Mouse (Mus musculus): Measurements from ENCODE around the gene Kdm2a. TPM values are rescaled to one million over a fixed set of nuclear protein-coding genes. Genes with fewer than 3 reads are reported as not detected.

Gene Kdm2a
- polyA plus RNA-seq, 1 experiment: 9.4 TPM

- Histone ChIP-seq H3K4me3 (replicated peaks) (no peak overlapping the region), H3K36me3 (replicated peaks; ENCODE audit: low read length) (peaks cover 45% of the 10 kb centered on the region), H3K9me3 (no peaks in the 10 kb centered on the region), H3K27me3 (replicated peaks) (peaks cover 21% of the 10 kb centered on the region), H3K4me1 (peaks cover 33% of the 10 kb centered on the region)
- TF ChIP-seq GATA1 (IDR thresholded peaks at IDR 0.05; ENCODE audit: borderline replicate concordance, low read length) (no peak), FLI1 (IDR thresholded peaks at IDR 0.05; ENCODE audit: low read length) (no peak)
Observed at GRCm38 (mm10) chr19:4270187-4270586, 127.9 kb downstream of the Kdm2a start.

GRCm38 (mm10) chr19:4268566-4269361, 129.3 kb downstream of the Kdm2a start, which contains the start of gene Ssh3:
Gene Ssh3 (minus strand): TSS chr19:4269180.
- Histone ChIP-seq H3K4me3 (replicated peaks) (peak within 1 kb of the TSS; percentile 95), H3K4me1 (peaks cover 38% of the 10 kb centered on the region), H3K27me3 (replicated peaks) (peaks cover 21% of the 10 kb centered on the region), H3K36me3 (replicated peaks; ENCODE audit: low read length) (peaks cover 59% of the 10 kb centered on the region), H3K9me3 (no peaks in the 10 kb centered on the region)
- TF ChIP-seq FLI1 (IDR thresholded peaks at IDR 0.05; ENCODE audit: low read length) (no peak), GATA1 (IDR thresholded peaks at IDR 0.05; ENCODE audit: borderline replicate concordance, low read length) (no peak)

GRCm38 (mm10) chr19:4265956-4266355, 132.1 kb downstream of the Kdm2a start:
- Histone ChIP-seq H3K27me3 (replicated peaks) (peaks cover 11% of the 10 kb centered on the region), H3K36me3 (replicated peaks; ENCODE audit: low read length) (peaks cover 70% of the 10 kb centered on the region), H3K9me3 (no peaks in the 10 kb centered on the region), H3K4me3 (replicated peaks) (peak overlapping the region; percentile 30), H3K4me1 (peaks cover 61% of the 10 kb centered on the region)
- TF ChIP-seq FLI1 (IDR thresholded peaks at IDR 0.05; ENCODE audit: low read length): no peak
- TF ChIP-seq GATA1 (IDR thresholded peaks at IDR 0.05; ENCODE audit: borderline replicate concordance, low read length): no peak

Other genes with a start within 250 kb of the Kdm2a start
- gene Coro1b, start 249.7 kb downstream of the Kdm2a start, polyA plus RNA-seq (2012; ENCODE audit: insufficient read depth, low replicate concordance): 110 and 364 TPM in 2 replicates
- 777 and 793 TPM in 2 replicates for gene Ptprcap, start 244.7 kb downstream of the Kdm2a start, polyA plus RNA-seq (2012; ENCODE audit: insufficient read depth, low replicate concordance)
- 108 and 492 TPM in 2 replicates for gene Rps6kb2, start 234.9 kb downstream of the Kdm2a start, polyA plus RNA-seq (2012; ENCODE audit: insufficient read depth, low replicate concordance)
- gene Carns1, start 222.8 kb downstream of the Kdm2a start, polyA plus RNA-seq (2012; ENCODE audit: insufficient read depth, low replicate concordance): 1.3 and 5.6 TPM in 2 replicates
- 24.1 and 31.5 TPM in 2 replicates for gene Tbc1d10c, start 207.0 kb downstream of the Kdm2a start, polyA plus RNA-seq (2012; ENCODE audit: insufficient read depth, low replicate concordance)
- gene Ppp1ca, start 206.2 kb downstream of the Kdm2a start, polyA plus RNA-seq (2012; ENCODE audit: insufficient read depth, low replicate concordance): 268 and 792 TPM in 2 replicates
- 22.1 and 24.3 TPM in 2 replicates for gene Rad9a, start 196.6 kb downstream of the Kdm2a start, polyA plus RNA-seq (2012; ENCODE audit: insufficient read depth, low replicate concordance)
- 0.09 and 2.0 TPM in 2 replicates for gene Clcf1, start 184.0 kb downstream of the Kdm2a start, polyA plus RNA-seq (2012; ENCODE audit: insufficient read depth, low replicate concordance)
- gene AC109138.7, start 183.9 kb downstream of the Kdm2a start, polyA plus RNA-seq (2012; ENCODE audit: insufficient read depth, low replicate concordance): 8.5 and 73.0 TPM in 2 replicates
- gene Pold4, start 166.4 kb downstream of the Kdm2a start, polyA plus RNA-seq (2012; ENCODE audit: insufficient read depth, low replicate concordance): 67.5 and 91.7 TPM in 2 replicates
- 16.5 and 28.6 TPM in 2 replicates for gene Ssh3, start 129.1 kb downstream of the Kdm2a start, polyA plus RNA-seq (2012; ENCODE audit: insufficient read depth, low replicate concordance)
- 5.6 TPM in 1 of 2 replicates, not detected in the other for gene Ankrd13d, start 115.1 kb downstream of the Kdm2a start, polyA plus RNA-seq (2012; ENCODE audit: insufficient read depth, low replicate concordance)
- gene Grk2, start 92.1 kb downstream of the Kdm2a start, polyA plus RNA-seq (2012; ENCODE audit: insufficient read depth, low replicate concordance): 265 and 541 TPM in 2 replicates
- 0.16 TPM in 1 of 2 replicates, not detected in the other for gene Rhod, start 41.1 kb upstream of the Kdm2a start, polyA plus RNA-seq (2012; ENCODE audit: insufficient read depth, low replicate concordance)
- not detected in 2 replicates for gene Syt12, start 79.2 kb upstream of the Kdm2a start, polyA plus RNA-seq (2012; ENCODE audit: insufficient read depth, low replicate concordance)
- 0.26 TPM in 1 of 2 replicates, not detected in the other for gene 2010003K11Rik, start 100.3 kb upstream of the Kdm2a start, polyA plus RNA-seq (2012; ENCODE audit: insufficient read depth, low replicate concordance)
- 1.0 and 1.2 TPM in 2 replicates for gene Pcx, start 112.2 kb upstream of the Kdm2a start, polyA plus RNA-seq (2012; ENCODE audit: insufficient read depth, low replicate concordance)
- gene Lrfn4, start 217.4 kb upstream of the Kdm2a start, polyA plus RNA-seq (2012; ENCODE audit: insufficient read depth, low replicate concordance): 2.4 and 4.7 TPM in 2 replicates
- gene Rce1, start 227.4 kb upstream of the Kdm2a start, polyA plus RNA-seq (2012; ENCODE audit: insufficient read depth, low replicate concordance): 17.9 and 27.3 TPM in 2 replicates

Data from megakaryocyte, embryonic 14.5 days (primary cell).